Mouse (Mus musculus) myocyte (in vitro differentiated cells): Measurements from ENCODE around the gene Mroh2a. TPM values are rescaled to one million over a fixed set of nuclear protein-coding genes. Genes with fewer than 3 reads are reported as not detected.

Source experiments
- H3K27me3 ChIP-seq: one replicate; pipeline ENCODE4 v1.6.1; 2011; ENCODE audit not compliant: control insufficient read depth, insufficient read depth, insufficient read length
- H3K36me3 ChIP-seq: one replicate; pipeline ENCODE4 v1.6.1; 2011; ENCODE audit not compliant: control insufficient read depth, insufficient read depth
- H3K4me2 ChIP-seq: one replicate; pipeline ENCODE4 v1.6.1; 2011; ENCODE audit warnings: low read depth, control low read depth
- H3K4me3 ChIP-seq: one replicate; pipeline ENCODE4 v1.5.1; 2011; ENCODE audit warnings: mild to moderate bottlenecking, control low read depth, moderate library complexity
- H3K79me2 ChIP-seq: one replicate; pipeline ENCODE4 v1.6.1; 2011; ENCODE audit not compliant: control insufficient read depth, insufficient read depth
- H3ac ChIP-seq: one replicate; pipeline ENCODE4 v1.6.1; 2011; ENCODE audit not compliant: control insufficient read depth, insufficient read length
- CEBPB ChIP-seq: IDR thresholded peaks from 2 replicates; pipeline ENCODE4 v1.6.1; 2011; ENCODE audit warnings: mild to moderate bottlenecking, moderate library complexity; ENCODE audit not compliant: poor library complexity, insufficient read depth, severe bottlenecking
- E2F4 ChIP-seq: IDR thresholded peaks from one replicate; pipeline ENCODE4 v1.6.1; 2011; ENCODE audit warnings: mild to moderate bottlenecking, control low read depth, moderate library complexity; ENCODE audit not compliant: insufficient read depth
- MAX ChIP-seq: IDR thresholded peaks from one replicate; pipeline ENCODE4 v1.6.1; 2011; ENCODE audit warnings: low read depth, mild to moderate bottlenecking, control low read depth
- MYOD1 ChIP-seq, 3 experiments: IDR thresholded peaks; one replicate each; pipeline ENCODE4 v1.6.1; 2011; ENCODE audit warnings: control low read depth in 2 of 3, low read depth in 2 of 3, mild to moderate bottlenecking in 2 of 3, moderate library complexity in 1 of 3; ENCODE audit not compliant: insufficient read length in 2 of 3, control insufficient read depth in 1 of 3
- MYOG ChIP-seq, 3 experiments: IDR thresholded peaks; one replicate each; pipeline ENCODE4 v1.6.1; 2011; ENCODE audit warnings: control low read depth in 2 of 3, low read depth in 2 of 3, mild to moderate bottlenecking in 2 of 3; ENCODE audit not compliant: insufficient read length in 2 of 3, control insufficient read depth in 1 of 3, insufficient read depth in 1 of 3
- POLR2A ChIP-seq: IDR thresholded peaks from one replicate; pipeline ENCODE4 v1.6.1; 2011; ENCODE audit warnings: low read depth, mild to moderate bottlenecking, control low read depth, moderate library complexity; ENCODE audit not compliant: insufficient read length
- POLR2AphosphoS2 ChIP-seq: IDR thresholded peaks from one replicate; pipeline ENCODE4 v1.6.1; 2011; ENCODE audit warnings: low read depth, control low read depth; ENCODE audit not compliant: insufficient read length
- REST ChIP-seq: IDR thresholded peaks from one replicate; pipeline ENCODE4 v1.6.1; 2011; ENCODE audit warnings: mild to moderate bottlenecking, control low read depth, moderate library complexity; ENCODE audit not compliant: insufficient read depth, insufficient read length
- SRF ChIP-seq: IDR thresholded peaks from one replicate; pipeline ENCODE4 v1.6.1; 2011; ENCODE audit warnings: low read depth; ENCODE audit not compliant: control insufficient read depth, insufficient read length
- TCF12 ChIP-seq: IDR thresholded peaks from one replicate; pipeline ENCODE4 v1.6.1; 2011; ENCODE audit warnings: mild to moderate bottlenecking, control low read depth; ENCODE audit not compliant: poor library complexity, insufficient read depth, severe bottlenecking
- TCF3 ChIP-seq: IDR thresholded peaks from one replicate; pipeline ENCODE4 v1.6.1; 2011; ENCODE audit warnings: low read depth, control low read depth; ENCODE audit not compliant: insufficient read length
- USF1 ChIP-seq: IDR thresholded peaks from one replicate; pipeline ENCODE4 v1.6.1; 2011; ENCODE audit warnings: low read depth, mild to moderate bottlenecking, control low read depth, moderate library complexity
- polyA plus RNA-seq: library from polyadenylated mRNA; unstranded; fragments of >200 nt; fragmentation: generic; extraction: Trizol; gene quantifications from one replicate; pipeline ENCODE4 v1.2.1, GENCODE M21; 2012; ENCODE audit warnings: missing spikeins

Gene Mroh2a
- polyA plus RNA-seq, 1 experiment, result 1.4 TPM

- H3K4me2 ChIP-seq, result no peak overlapping the region
- H3ac ChIP-seq, result no peak overlapping the region
- H3K4me3 ChIP-seq, result no peak overlapping the region
- H3K36me3 ChIP-seq, result no peaks in the 10 kb centered on the region
- H3K27me3 ChIP-seq, result peaks cover 3% of the 10 kb centered on the region
- no peak for TF ChIP-seq POLR2AphosphoS2
- no peak for TF ChIP-seq TCF3
- TF ChIP-seq SRF, result no peak
- TF ChIP-seq TCF12, result no peak
- no peak for TF ChIP-seq USF1
- no peak for TF ChIP-seq E2F4
- no peak for TF ChIP-seq MAX
- TF ChIP-seq REST, result no peak
- TF ChIP-seq MYOG (IDR thresholded peaks at IDR 0.05; ENCODE audit: control insufficient read depth in 1 of 3, insufficient read depth in 1 of 3, insufficient read length in 2 of 3, low read depth in 2 of 3), result no peak
- H3K79me2 ChIP-seq, result no peaks in the 10 kb centered on the region
Measured at GRCm38 (mm10) chr1:88305018-88305795, 78.4 kb downstream of the Mroh2a start.

- TF ChIP-seq MYOD1 (IDR thresholded peaks at IDR 0.05; ENCODE audit: control insufficient read depth in 1 of 3, insufficient read length in 2 of 3, low read depth in 2 of 3) (no peak), POLR2AphosphoS2 (no peak), REST (no peak), CEBPB (no peak)
- H3ac ChIP-seq, result no peak overlapping the region
- no peak overlapping the region for H3K4me2 ChIP-seq
- no peaks in the 10 kb centered on the region for H3K36me3 ChIP-seq
- peaks cover 3% of the 10 kb centered on the region for H3K27me3 ChIP-seq
- H3K4me3 ChIP-seq, result no peak overlapping the region
- H3K79me2 ChIP-seq, result no peaks in the 10 kb centered on the region
Measured at GRCm38 (mm10) chr1:88306543-88306942, 79.8 kb downstream of the Mroh2a start.

- Histone ChIP-seq H3ac (no peak overlapping the region), H3K27me3 (peaks cover 3% of the 10 kb centered on the region), H3K79me2 (no peaks in the 10 kb centered on the region), H3K4me2 (no peak overlapping the region), H3K4me3 (no peak overlapping the region), H3K36me3 (no peaks in the 10 kb centered on the region)
- TF ChIP-seq REST, result no peak
- no peak for TF ChIP-seq POLR2A
- TF ChIP-seq TCF12, result no peak
- TF ChIP-seq MAX, result no peak
- no peak for TF ChIP-seq TCF3
- no peak for TF ChIP-seq CEBPB
- no peak for TF ChIP-seq E2F4
- no peak for TF ChIP-seq POLR2AphosphoS2
- TF ChIP-seq SRF, result no peak
- no peak for TF ChIP-seq USF1
- no peak for TF ChIP-seq MYOD1 (IDR thresholded peaks at IDR 0.05; ENCODE audit: control insufficient read depth in 1 of 3, insufficient read length in 2 of 3, low read depth in 2 of 3)
- TF ChIP-seq MYOG (IDR thresholded peaks at IDR 0.05; ENCODE audit: control insufficient read depth in 1 of 3, insufficient read depth in 1 of 3, insufficient read length in 2 of 3, low read depth in 2 of 3), result no peak
Measured at GRCm38 (mm10) chr1:88307180-88307579, 80.4 kb downstream of the Mroh2a start.

- Histone ChIP-seq H3ac (no peak overlapping the region), H3K36me3 (no peaks in the 10 kb centered on the region), H3K4me2 (no peak overlapping the region), H3K27me3 (peaks cover 3% of the 10 kb centered on the region), H3K79me2 (no peaks in the 10 kb centered on the region), H3K4me3 (no peak overlapping the region)
- no peak for TF ChIP-seq MYOD1 (IDR thresholded peaks at IDR 0.05; ENCODE audit: control insufficient read depth in 1 of 3, insufficient read length in 2 of 3, low read depth in 2 of 3)
- no peak for TF ChIP-seq CEBPB
- TF ChIP-seq E2F4, result no peak
- no peak for TF ChIP-seq SRF
- no peak for TF ChIP-seq MAX
- TF ChIP-seq POLR2AphosphoS2, result no peak
- TF ChIP-seq TCF3, result no peak
- TF ChIP-seq TCF12, result no peak
- no peak for TF ChIP-seq MYOG (IDR thresholded peaks at IDR 0.05; ENCODE audit: control insufficient read depth in 1 of 3, insufficient read depth in 1 of 3, insufficient read length in 2 of 3, low read depth in 2 of 3)
- TF ChIP-seq USF1, result no peak
- TF ChIP-seq POLR2A, result no peak
- no peak for TF ChIP-seq REST
Measured at GRCm38 (mm10) chr1:88309020-88309419, 82.2 kb downstream of the Mroh2a start.

GRCm38 (mm10) chr1:88309905-88310304, 83.1 kb downstream of the Mroh2a start:
- H3K79me2 ChIP-seq, result no peaks in the 10 kb centered on the region
- H3ac ChIP-seq, result no peak overlapping the region
- H3K4me3 ChIP-seq, result no peak overlapping the region
- TF ChIP-seq TCF3 (no peak), MYOD1 (IDR thresholded peaks at IDR 0.05; ENCODE audit: control insufficient read depth in 1 of 3, insufficient read length in 2 of 3, low read depth in 2 of 3) (no peak), TCF12 (no peak), E2F4 (no peak), CEBPB (no peak)
- peaks cover 3% of the 10 kb centered on the region for H3K27me3 ChIP-seq
- H3K4me2 ChIP-seq, result no peak overlapping the region
- no peaks in the 10 kb centered on the region for H3K36me3 ChIP-seq
